In genomic region chr7:84355619-84356570, GRCm38 (mm10) we compare ENCODE assay signal across 9 mouse cellular contexts. TPM values are rescaled to one million over a fixed set of nuclear protein-coding genes. Genes with fewer than 3 reads are reported as not detected.
DNase-seq lines count a peak whose midpoint lies in the region; ATAC-seq and TF ChIP-seq lines count a peak whose summit lies in the region.
"Had no signal": no experiment of that assay in that cellular context is flagged by ENCODE, and none has a peak within 500 bp of the region (broad histone marks: within the 10 kb centered on the region; RNA-seq: fewer than 3 reads in every experiment).

No protein-coding gene starts in this region.

- H3K36me3 ChIP-seq in kidney, embryonic 16.5 days (ENCODE audit: insufficient read depth, low read length), result no peaks in the 10 kb centered on the region
- no peaks in the 10 kb centered on the region for H3K36me3 ChIP-seq in embryonic facial prominence, embryonic 14.5 days (ENCODE audit: control insufficient read depth, insufficient read depth, low read length)
- H3K36me3 ChIP-seq in midbrain, embryonic 10.5 days, result peaks cover 65% of the 10 kb centered on the region
- H3K36me3 ChIP-seq in stomach, postnatal 0 days (ENCODE audit: control insufficient read depth, insufficient read depth, low read length), result no peaks in the 10 kb centered on the region

- H3K4me1 ChIP-seq in kidney, embryonic 16.5 days (ENCODE audit: insufficient read depth, low read length), result peaks cover 6% of the 10 kb centered on the region
- 0 out of 2 replicates have a peak, but pooled peaks cover under 1% of the 10 kb centered on the region for H3K4me1 ChIP-seq in embryonic facial prominence, embryonic 14.5 days (ENCODE audit: control insufficient read depth, insufficient read depth, low read length)
- H3K4me1 ChIP-seq in midbrain, embryonic 10.5 days, result no peaks in the 10 kb centered on the region
- H3K4me1 ChIP-seq in stomach, postnatal 0 days (replicated peaks; ENCODE audit: control insufficient read depth, insufficient read depth), result no peaks in the 10 kb centered on the region

- no peak overlapping the region for H3K27ac ChIP-seq in kidney, embryonic 16.5 days (ENCODE audit: low read length)
- no peak overlapping the region for H3K27ac ChIP-seq in embryonic facial prominence, embryonic 14.5 days (replicated peaks; ENCODE audit: low read depth, low read length)
- H3K27ac ChIP-seq in midbrain, embryonic 10.5 days (replicated peaks), result no peak overlapping the region
- no peak overlapping the region for H3K27ac ChIP-seq in stomach, postnatal 0 days (replicated peaks)
- H3K27ac ChIP-seq: macrophage had no signal

- TF ChIP-seq CTCF in stomach, postnatal 0 days (IDR thresholded peaks at IDR 0.05; ENCODE audit: low read depth), result peak; percentile 85

- peak; percentile 83 for DNase-seq in kidney, adult 11 months
- DNase-seq in adrenal gland, postnatal 4 days (ENCODE audit: low spot score in 2 of 2), result peak; percentile 7 to 38
- peak; percentile 61 for DNase-seq in embryonic facial prominence, embryonic 14.5 days (ENCODE audit: low spot score)
- peak; percentile 79 for DNase-seq in left cerebral cortex, adult 11 months (ENCODE audit: low spot score)
- peak; percentile 33 for DNase-seq in midbrain, embryonic 10.5 days (ENCODE audit: low spot score)
- DNase-seq in stomach, postnatal 0 days (ENCODE audit: low spot score), result peak; percentile 74

- H3K27me3 ChIP-seq in kidney, embryonic 16.5 days (ENCODE audit: insufficient read depth, low read length), result no peaks in the 10 kb centered on the region
- H3K27me3 ChIP-seq in embryonic facial prominence, embryonic 14.5 days (replicated peaks; ENCODE audit: control insufficient read depth, insufficient read depth, low read length), result no peaks in the 10 kb centered on the region
- H3K27me3 ChIP-seq in midbrain, embryonic 10.5 days (ENCODE audit: low read depth, poor library complexity, severe bottlenecking), result no peaks in the 10 kb centered on the region
- H3K27me3 ChIP-seq in stomach, postnatal 0 days (ENCODE audit: control insufficient read depth, insufficient read depth, low read length), result no peaks in the 10 kb centered on the region

- no peak overlapping the region for H3K4me3 ChIP-seq in kidney, embryonic 16.5 days (ENCODE audit: low read length)
- no peak overlapping the region for H3K4me3 ChIP-seq in embryonic facial prominence, embryonic 14.5 days (ENCODE audit: low read depth, low read length)
- no peak overlapping the region for H3K4me3 ChIP-seq in midbrain, embryonic 10.5 days
- H3K4me3 ChIP-seq in stomach, postnatal 0 days (ENCODE audit: low read depth, low read length), result no peak overlapping the region

- no peak for ATAC-seq in kidney, embryonic 16.5 days (ENCODE audit: low FRiP score, low TSS enrichment)
- no peak for ATAC-seq in embryonic facial prominence, embryonic 14.5 days (ENCODE audit: low read depth)
- ATAC-seq in inflammation-experienced regulatory T-cells, adult 6 months, result peak; percentile 85
- ATAC-seq in stomach, postnatal 0 days (ENCODE audit: low FRiP score, low TSS enrichment), result peak; percentile 69; the same call in 1 of the 2 replicates

- no peaks in the 10 kb centered on the region for H3K9me3 ChIP-seq in kidney, embryonic 16.5 days (ENCODE audit: low read length)
- no peaks in the 10 kb centered on the region for H3K9me3 ChIP-seq in embryonic facial prominence, embryonic 14.5 days (ENCODE audit: control insufficient read depth, low read length)
- H3K9me3 ChIP-seq in midbrain, embryonic 10.5 days (replicated peaks), result no peaks in the 10 kb centered on the region
- H3K9me3 ChIP-seq in stomach, postnatal 0 days (ENCODE audit: control insufficient read depth, low read length), result no peaks in the 10 kb centered on the region

- TF ChIP-seq EP300 in stomach, postnatal 0 days (optimal IDR thresholded peaks at IDR 0.05), result no peak

- 61% methylated on average over 10 of the region's 10 CpGs for WGBS in kidney, embryonic 16.5 days
- WGBS in embryonic facial prominence, embryonic 14.5 days, result 60% methylated on average over 10 of the region's 10 CpGs
- WGBS in midbrain, embryonic 10.5 days, result 79% methylated on average over 10 of the region's 10 CpGs
- 53% methylated on average over 10 of the region's 10 CpGs for WGBS in stomach, postnatal 0 days

- H3K4me2 ChIP-seq in kidney, embryonic 16.5 days (replicated peaks; ENCODE audit: low read depth, low read length), result no peak overlapping the region
- no peak overlapping the region for H3K4me2 ChIP-seq in embryonic facial prominence, embryonic 14.5 days (ENCODE audit: low read depth, low read length)
- no peak overlapping the region for H3K4me2 ChIP-seq in stomach, postnatal 0 days (replicated peaks; ENCODE audit: low read depth)

- H3K9ac ChIP-seq in kidney, embryonic 16.5 days (replicated peaks; ENCODE audit: low read length), result no peak overlapping the region
- no peak overlapping the region for H3K9ac ChIP-seq in embryonic facial prominence, embryonic 14.5 days (ENCODE audit: low read depth, low read length)
- no peak overlapping the region for H3K9ac ChIP-seq in stomach, postnatal 0 days (ENCODE audit: low read length)

RNA-seq across cellular contexts. Expression of gene Arnt2, which starts 54.1 kb away (rescaled TPM):
- 10.8 and 10.9 TPM in 2 replicates for polyA plus RNA-seq in kidney, embryonic 16.5 days (2015; fragmentation: Nextera tagmentation; extraction: Ambion mirVana)
- 10 to 100 TPM; 57.8 to 62.5 TPM for total RNA-seq in adrenal gland, postnatal 4 days (2021)
- polyA plus RNA-seq in embryonic facial prominence, embryonic 14.5 days (2014; fragmentation: Nextera tagmentation; extraction: Ambion mirVana), result 7.6 and 9.3 TPM in 2 replicates
- polyA plus RNA-seq in inflammation-experienced regulatory T-cells, adult 6 months (2017; shearing (Covaris generic)), result 1 to 10 TPM; 4.6 to 7.2 (median 5.6) TPM
- polyA plus RNA-seq in midbrain, embryonic 10.5 days (2016; fragmentation: Nextera tagmentation; extraction: Ambion mirVana), result 24.0 and 36.1 TPM in 2 replicates
- polyA plus RNA-seq in stomach, postnatal 0 days (2015; fragmentation: Nextera tagmentation; extraction: Ambion mirVana), result 0.89 and 0.94 TPM in 2 replicates

Comparison
In these comparisons a context has a peak if more than half of its experiments do, and no peak if none do; other contexts are left out.
1. DNase-seq: peak in every context shown above with its lines; median percentile 83 in kidney, adult 11 months; 79 in left cerebral cortex, adult 11 months; 74 in stomach, postnatal 0 days; 61 in embryonic facial prominence, embryonic 14.5 days; 33 in midbrain, embryonic 10.5 days; 22 in adrenal gland, postnatal 4 days.
2. ATAC-seq: peak in inflammation-experienced regulatory T-cells, adult 6 months (single experiment) and stomach, postnatal 0 days (single experiment); none in kidney, embryonic 16.5 days (single experiment) and embryonic facial prominence, embryonic 14.5 days (single experiment).